Mouse (Mus musculus) brown adipose tissue, adult 24 weeks (tissue): Measurements from ENCODE around the gene Ppp1r26. TPM values are rescaled to one million over a fixed set of nuclear protein-coding genes. Genes with fewer than 3 reads are reported as not detected.

Experiments used
- H3K27ac ChIP-seq: fragments of 200-500 bp; replicated peaks from 2 replicates; pipeline ENCODE4 v1.5.1; 2012; ENCODE audit warnings: low read depth, mild to moderate bottlenecking, low read length
- H3K4me1 ChIP-seq: fragments of 200-500 bp; 2 replicates; pipeline ENCODE4 v1.6.1; 2012; ENCODE audit warnings: low read length, mixed read lengths; ENCODE audit not compliant: control insufficient read depth, insufficient read depth, insufficient read length
- H3K4me3 ChIP-seq: fragments of 200-500 bp; 2 replicates; pipeline ENCODE4 v1.5.1; 2012; ENCODE audit warnings: low read depth, mild to moderate bottlenecking, low read length, moderate library complexity; ENCODE audit not compliant: insufficient read depth
- polyA plus RNA-seq: library from polyadenylated mRNA; stranded (reverse); fragments of >200 nt; gene quantifications from 2 replicates; pipeline ENCODE4 v1.2.4, GENCODE M21; 2012; ENCODE audit not compliant: missing spikeins, insufficient read depth, insufficient read length

Gene Ppp1r26
- polyA plus RNA-seq, 1 experiment = not detected

DNA sequence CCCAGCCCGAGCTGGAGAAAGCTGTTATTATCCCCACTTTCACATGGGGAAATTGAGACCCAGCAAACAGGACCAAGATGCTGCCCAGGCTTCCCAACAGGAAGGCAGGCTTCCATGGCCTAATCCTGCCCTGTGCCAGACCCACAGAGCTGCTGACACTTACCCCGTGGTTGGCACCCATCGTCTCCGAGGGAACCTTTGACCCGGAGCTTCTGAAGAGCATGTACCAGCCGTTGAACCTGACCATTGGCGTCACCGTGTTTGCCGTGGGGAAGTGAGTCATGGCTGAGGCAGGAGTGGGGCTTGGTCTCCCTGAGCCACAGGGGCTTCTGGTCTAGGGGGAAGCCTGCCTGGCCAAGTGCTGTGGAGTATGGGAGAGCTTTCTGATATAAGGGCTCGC lies 56.4 kb downstream of the Ppp1r26 start:
- no peaks in the 10 kb centered on the region for H3K4me1 ChIP-seq

DNA sequence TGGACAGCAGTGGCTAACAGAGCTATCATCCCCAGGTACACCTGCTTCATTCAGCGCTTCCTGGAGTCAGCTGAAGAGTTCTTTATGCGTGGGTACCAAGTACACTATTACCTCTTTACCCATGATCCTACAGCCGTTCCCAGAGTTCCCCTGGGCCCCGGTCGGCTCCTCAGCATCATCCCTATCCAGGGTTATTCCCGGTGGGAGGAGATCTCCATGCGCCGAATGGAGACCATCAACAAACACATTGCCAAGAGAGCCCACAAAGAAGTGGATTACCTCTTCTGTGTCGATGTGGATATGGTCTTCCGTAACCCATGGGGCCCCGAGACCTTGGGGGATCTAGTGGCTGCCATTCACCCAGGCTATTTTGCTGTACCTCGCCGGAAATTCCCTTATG lies 58.1 kb downstream of the Ppp1r26 start:
- H3K4me3 ChIP-seq = no peak overlapping the region
- no peaks in the 10 kb centered on the region for H3K4me1 ChIP-seq
- H3K27ac ChIP-seq = no peak overlapping the region

More for the DNA sequence above, 56.4 kb downstream of the Ppp1r26 start:
- no peak overlapping the region for H3K4me3 ChIP-seq
- no peak overlapping the region for H3K27ac ChIP-seq

Other genes with a start within 250 kb of the Ppp1r26 start
- 1.9 TPM in 1 of 2 replicates, not detected in the other for gene 1700007K13Rik, start 19.5 kb downstream of the Ppp1r26 start, polyA plus RNA-seq
- gene Mrps2, start 21.3 kb downstream of the Ppp1r26 start, polyA plus RNA-seq = 71.5 and 85.2 TPM in 2 replicates
- not detected in 2 replicates for gene Gbgt1, start 50.1 kb downstream of the Ppp1r26 start, polyA plus RNA-seq
- gene Gm10134, start 59.3 kb downstream of the Ppp1r26 start, polyA plus RNA-seq = not detected in 2 replicates
- gene Ralgds, start 66.3 kb downstream of the Ppp1r26 start, polyA plus RNA-seq = 5.7 and 6.1 TPM in 2 replicates
- not detected in 2 replicates for gene Cel, start 116.6 kb downstream of the Ppp1r26 start, polyA plus RNA-seq
- 5.2 and 6.9 TPM in 2 replicates for gene Gtf3c5, start 137.0 kb downstream of the Ppp1r26 start, polyA plus RNA-seq
- not detected in 2 replicates for gene Gfi1b, start 175.2 kb downstream of the Ppp1r26 start, polyA plus RNA-seq
- 5.0 TPM in 2 replicates for gene Tsc1, start 194.4 kb downstream of the Ppp1r26 start, polyA plus RNA-seq